Mouse (Mus musculus) ES-Bruce4 (cell line): ENCODE measurements around the gene Pcolce2.

Experiments
- CTCF ChIP-seq: IDR thresholded peaks from one replicate; pipeline ENCODE4 v1.8.1; 2011; ENCODE audit warnings: low read depth, low read length
- EP300 ChIP-seq: IDR thresholded peaks from 2 replicates; pipeline ENCODE4 v1.6.1; 2011; ENCODE audit warnings: low read depth, low read length; ENCODE audit not compliant: insufficient read depth

- TF ChIP-seq CTCF (no peak), EP300 (no peak)
Observed at GRCm38 (mm10) chr9:95693528-95694100, 56.2 kb downstream of the Pcolce2 start.
